Mouse (Mus musculus) embryonic facial prominence, embryonic 12.5 days (tissue): Measurements from ENCODE around the gene Ngrn. TPM values are rescaled to one million over a fixed set of nuclear protein-coding genes. Genes with fewer than 3 reads are reported as not detected.
A peak's percentile ranks its signal among the peaks of the same experiment; 100 is the strongest.

Experiments used
- ATAC-seq: fragments of 200-750 bp; cut with Nextera tagmentation; 2 replicates; pipeline ENCODE4 v1.8.0; 2017; ENCODE audit not compliant: insufficient number of reproducible peaks, insufficient read depth, low FRiP score, low TSS enrichment
- H3K27ac ChIP-seq: fragments of 300-500 bp; sonication (generic); 2 replicates; pipeline ENCODE4 v1.5.1; 2016; ENCODE audit warnings: mild to moderate bottlenecking
- H3K27me3 ChIP-seq: fragments of 300-500 bp; sonication (generic); 2 replicates; pipeline ENCODE4 v1.6.1; 2016; ENCODE audit warnings: mild to moderate bottlenecking, moderate library complexity
- H3K36me3 ChIP-seq: fragments of 300-500 bp; sonication (generic); 2 replicates; pipeline ENCODE4 v1.6.1; 2016; ENCODE audit warnings: mild to moderate bottlenecking
- H3K4me1 ChIP-seq: fragments of 300-500 bp; sonication (generic); 2 replicates; pipeline ENCODE4 v1.6.1; 2016
- H3K4me2 ChIP-seq: fragments of 300-500 bp; sonication (generic); replicated peaks from 2 replicates; pipeline ENCODE4 v1.6.1; 2016; ENCODE audit warnings: mild to moderate bottlenecking, moderate library complexity
- H3K4me3 ChIP-seq: fragments of 300-500 bp; sonication (generic); 2 replicates; pipeline ENCODE4 v1.5.1; 2016; ENCODE audit warnings: mild to moderate bottlenecking
- H3K9ac ChIP-seq: fragments of 300-500 bp; sonication (generic); 2 replicates; pipeline ENCODE4 v1.6.1; 2016; ENCODE audit warnings: mild to moderate bottlenecking, moderate library complexity
- H3K9me3 ChIP-seq: fragments of 300-500 bp; sonication (generic); 2 replicates; pipeline ENCODE4 v1.6.1; 2016; ENCODE audit warnings: mild to moderate bottlenecking, moderate library complexity
- WGBS: fragments of 180-500 bp; shearing (Covaris S2); methylation state at CpG from one replicate; pipeline ENCODE4 v1.1.7; 2016; 5-methylcytosine and 5-hydroxymethylcytosine counted together
- polyA plus RNA-seq: library from polyadenylated mRNA; unstranded; fragments of >200 nt; fragmentation: Nextera tagmentation; extraction: Ambion mirVana; gene quantifications from 2 replicates; pipeline ENCODE4 v1.2.1, GENCODE M21; 2016

Ngrn gene
- 56.2 and 59.6 TPM in 2 replicates for polyA plus RNA-seq

GRCm38 (mm10) chr7:80260625-80261371 lies at the start of gene Ngrn:
TSS of gene Ngrn (plus strand) at chr7:80261215.
- peak within 1 kb of the TSS; percentile 74 for H3K9ac ChIP-seq
- peak within 1 kb of the TSS; percentile 77 for H3K27ac ChIP-seq
- H3K4me2 ChIP-seq: peak within 1 kb of the TSS; percentile 85
- H3K9me3 ChIP-seq: no peaks in the 10 kb centered on the region
- 24% methylated on average over 40 of the region's 40 CpGs for WGBS
- H3K4me1 ChIP-seq: peaks cover 7% of the 10 kb centered on the region; the same call in 1 of the 2 replicates
- peaks cover 4% of the 10 kb centered on the region; the same call in 1 of the 2 replicates for H3K27me3 ChIP-seq
- H3K36me3 ChIP-seq: peaks cover 18% of the 10 kb centered on the region
- peak within 1 kb of the TSS; percentile 79 for H3K4me3 ChIP-seq
- peak; percentile 73 for ATAC-seq

GRCm38 (mm10) chr7:80213604-80214003 lies 47.4 kb upstream of the Ngrn start:
- no peaks in the 10 kb centered on the region for H3K9me3 ChIP-seq
- H3K27me3 ChIP-seq: no peaks in the 10 kb centered on the region
- 92% methylated on average over 7 of the region's 7 CpGs for WGBS
- no peak overlapping the region for H3K27ac ChIP-seq
- ATAC-seq: no peak
- no peak overlapping the region for H3K9ac ChIP-seq
- H3K4me3 ChIP-seq: no peak overlapping the region
- peaks cover 4% of the 10 kb centered on the region for H3K4me1 ChIP-seq
- peaks cover 24% of the 10 kb centered on the region for H3K36me3 ChIP-seq
- no peak overlapping the region for H3K4me2 ChIP-seq

- ATAC-seq: no peak
- no peak overlapping the region for H3K27ac ChIP-seq
- H3K36me3 ChIP-seq: peaks cover 32% of the 10 kb centered on the region
- WGBS: 77% methylated on average over 8 of the region's 8 CpGs
- H3K4me1 ChIP-seq: peaks cover 4% of the 10 kb centered on the region
- no peaks in the 10 kb centered on the region for H3K27me3 ChIP-seq
- no peak overlapping the region for H3K4me2 ChIP-seq
- H3K9ac ChIP-seq: no peak overlapping the region
- no peaks in the 10 kb centered on the region for H3K9me3 ChIP-seq
- H3K4me3 ChIP-seq: no peak overlapping the region
Measured at GRCm38 (mm10) chr7:80214459-80214858, 46.6 kb upstream of the Ngrn start.

- 23% methylated on average over 4 of the region's 4 CpGs for WGBS
- no peaks in the 10 kb centered on the region for H3K9me3 ChIP-seq
- H3K9ac ChIP-seq: no peak overlapping the region
- peaks cover 4% of the 10 kb centered on the region for H3K4me1 ChIP-seq
- no peak overlapping the region for H3K4me2 ChIP-seq
- peak; percentile 68; the same call in 1 of the 2 replicates for ATAC-seq
- no peak overlapping the region for H3K4me3 ChIP-seq
- H3K27ac ChIP-seq: 0 out of 2 replicates have a peak overlapping the region, but pooled peaks have one; percentile 31
- H3K27me3 ChIP-seq: no peaks in the 10 kb centered on the region
- peaks cover 42% of the 10 kb centered on the region for H3K36me3 ChIP-seq
Measured at GRCm38 (mm10) chr7:80215398-80215797, 45.6 kb upstream of the Ngrn start.

GRCm38 (mm10) chr7:80216566-80216965 lies 44.4 kb upstream of the Ngrn start:
- Histone ChIP-seq H3K4me2 (no peak overlapping the region), H3K9me3 (no peaks in the 10 kb centered on the region), H3K4me3 (no peak overlapping the region), H3K27me3 (no peaks in the 10 kb centered on the region), H3K27ac (no peak overlapping the region), H3K36me3 (peaks cover 52% of the 10 kb centered on the region), H3K4me1 (peaks cover 4% of the 10 kb centered on the region), H3K9ac (no peak overlapping the region)
- no peak for ATAC-seq
- WGBS: 75% methylated on average over 8 of the region's 8 CpGs

GRCm38 (mm10) chr7:80218666-80219065 lies 42.3 kb upstream of the Ngrn start:
- no peak for ATAC-seq
- H3K9ac ChIP-seq: no peak overlapping the region
- no peak overlapping the region for H3K4me2 ChIP-seq
- H3K27ac ChIP-seq: no peak overlapping the region
- H3K4me1 ChIP-seq: peaks cover 4% of the 10 kb centered on the region
- no peaks in the 10 kb centered on the region for H3K27me3 ChIP-seq
- H3K36me3 ChIP-seq: peaks cover 61% of the 10 kb centered on the region
- H3K9me3 ChIP-seq: no peaks in the 10 kb centered on the region
- no peak overlapping the region for H3K4me3 ChIP-seq
- WGBS: 89% methylated on average over 9 of the region's 9 CpGs

GRCm38 (mm10) chr7:80220237-80220797 lies 40.7 kb upstream of the Ngrn start:
- H3K27ac ChIP-seq: no peak overlapping the region
- 92% methylated on average over 9 of the region's 9 CpGs for WGBS
- H3K4me1 ChIP-seq: peaks cover under 1% of the 10 kb centered on the region
- no peak for ATAC-seq
- no peak overlapping the region for H3K4me3 ChIP-seq
- H3K9me3 ChIP-seq: no peaks in the 10 kb centered on the region
- no peaks in the 10 kb centered on the region for H3K27me3 ChIP-seq
- H3K4me2 ChIP-seq: no peak overlapping the region
- H3K36me3 ChIP-seq: peaks cover 78% of the 10 kb centered on the region
- H3K9ac ChIP-seq: no peak overlapping the region

- H3K4me3 ChIP-seq: no peak overlapping the region
- no peak overlapping the region for H3K9ac ChIP-seq
- WGBS: 94% methylated on average over 4 of the region's 4 CpGs
- H3K4me2 ChIP-seq: no peak overlapping the region
- H3K36me3 ChIP-seq: peaks cover 76% of the 10 kb centered on the region
- no peaks in the 10 kb centered on the region for H3K9me3 ChIP-seq
- H3K27ac ChIP-seq: no peak overlapping the region
- ATAC-seq: no peak
- H3K4me1 ChIP-seq: no peaks in the 10 kb centered on the region
- H3K27me3 ChIP-seq: no peaks in the 10 kb centered on the region
Measured at GRCm38 (mm10) chr7:80221179-80221750, 39.8 kb upstream of the Ngrn start.

GRCm38 (mm10) chr7:80227065-80227464 lies 34.0 kb upstream of the Ngrn start:
- H3K36me3 ChIP-seq: peaks cover 43% of the 10 kb centered on the region
- no peaks in the 10 kb centered on the region for H3K27me3 ChIP-seq
- H3K4me3 ChIP-seq: no peak overlapping the region
- no peaks in the 10 kb centered on the region for H3K9me3 ChIP-seq
- peaks cover 5% of the 10 kb centered on the region for H3K4me1 ChIP-seq
- H3K27ac ChIP-seq: no peak overlapping the region
- 97% methylated on average over 4 of the region's 4 CpGs for WGBS
- no peak for ATAC-seq
- no peak overlapping the region for H3K9ac ChIP-seq
- no peak overlapping the region for H3K4me2 ChIP-seq

GRCm38 (mm10) chr7:80230196-80230595 lies 30.8 kb upstream of the Ngrn start:
- Histone ChIP-seq H3K27ac (no peak overlapping the region), H3K36me3 (peaks cover 18% of the 10 kb centered on the region)
- 78% methylated on average over 6 of the region's 6 CpGs for WGBS

GRCm38 (mm10) chr7:80231971-80232488 lies 29.0 kb upstream of the Ngrn start:
- peak; percentile 48; the same call in 1 of the 2 replicates for ATAC-seq
- peak overlapping the region; percentile 55 for H3K9ac ChIP-seq
- H3K4me3 ChIP-seq: peak overlapping the region; percentile 62
- H3K36me3 ChIP-seq: peaks cover 6% of the 10 kb centered on the region; the same call in 1 of the 2 replicates
- H3K4me2 ChIP-seq: peak overlapping the region; percentile 82
- 1% methylated on average over 29 of the region's 29 CpGs for WGBS
- peaks cover 11% of the 10 kb centered on the region for H3K4me1 ChIP-seq
- H3K27me3 ChIP-seq: no peaks in the 10 kb centered on the region
- no peaks in the 10 kb centered on the region for H3K9me3 ChIP-seq
- H3K27ac ChIP-seq: no peak overlapping the region

More at GRCm38 (mm10) chr7:80230196-80230595, 30.8 kb upstream of the Ngrn start:
- H3K4me3 ChIP-seq: no peak overlapping the region
- H3K9me3 ChIP-seq: no peaks in the 10 kb centered on the region
- no peak overlapping the region for H3K4me2 ChIP-seq
- no peaks in the 10 kb centered on the region for H3K27me3 ChIP-seq
- peaks cover 11% of the 10 kb centered on the region for H3K4me1 ChIP-seq
- no peak for ATAC-seq
- H3K9ac ChIP-seq: no peak overlapping the region
